Mouse (Mus musculus) retina, postnatal 1 day (tissue): ENCODE results near the gene Med24.

Source experiments
- DNase-seq: peaks from one replicate; pipeline ENCODE4 v3.0.0-alpha.2; 2012

The Med24 gene

DNA sequence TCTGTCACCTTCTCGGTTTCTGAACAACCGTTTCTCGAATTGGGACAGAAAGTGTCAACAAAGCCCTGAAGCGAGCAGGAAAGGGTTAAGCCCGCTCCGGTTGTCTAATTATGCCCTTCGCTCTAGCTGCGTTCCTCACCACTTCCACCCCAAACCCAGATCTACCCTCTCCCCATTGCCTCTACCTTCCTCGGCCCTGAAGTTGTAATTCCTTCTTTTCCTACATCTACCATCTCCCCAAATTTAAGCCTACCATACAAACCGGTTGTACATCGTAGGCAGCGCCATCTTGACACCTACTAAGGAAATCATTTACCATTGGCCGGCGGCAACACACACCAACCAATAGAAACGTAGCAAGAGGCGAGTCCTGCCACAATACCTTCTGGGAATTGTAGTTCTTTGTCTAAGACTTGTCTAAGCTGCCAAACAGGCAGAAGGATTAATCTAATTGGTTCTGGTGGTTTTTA, at the start of gene Med24:
Med24 (minus strand) TSS at position 317 of the 470 bp plus-strand sequence.
- peak; percentile 97 for DNase-seq

DNA sequence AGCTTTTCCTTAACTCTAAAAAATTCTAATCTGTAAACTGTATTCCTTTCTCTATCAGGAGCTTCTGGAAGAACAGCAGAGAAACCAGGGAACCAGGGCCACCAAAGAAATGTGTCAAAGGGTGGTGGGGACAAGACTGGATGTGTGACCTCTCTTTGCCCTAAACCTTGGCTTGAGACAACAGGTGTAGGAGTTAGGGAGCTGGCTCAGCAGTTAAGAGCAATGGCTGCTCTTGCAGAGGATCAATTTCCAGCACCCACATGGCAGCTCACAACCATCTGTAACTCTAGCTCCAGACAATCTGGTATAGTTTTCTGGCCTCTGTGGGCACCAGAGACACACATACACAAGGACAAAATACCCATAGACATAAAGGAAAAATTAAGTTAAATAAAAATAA, 48.7 kb upstream of the Med24 start:
- DNase-seq = no peak

DNA sequence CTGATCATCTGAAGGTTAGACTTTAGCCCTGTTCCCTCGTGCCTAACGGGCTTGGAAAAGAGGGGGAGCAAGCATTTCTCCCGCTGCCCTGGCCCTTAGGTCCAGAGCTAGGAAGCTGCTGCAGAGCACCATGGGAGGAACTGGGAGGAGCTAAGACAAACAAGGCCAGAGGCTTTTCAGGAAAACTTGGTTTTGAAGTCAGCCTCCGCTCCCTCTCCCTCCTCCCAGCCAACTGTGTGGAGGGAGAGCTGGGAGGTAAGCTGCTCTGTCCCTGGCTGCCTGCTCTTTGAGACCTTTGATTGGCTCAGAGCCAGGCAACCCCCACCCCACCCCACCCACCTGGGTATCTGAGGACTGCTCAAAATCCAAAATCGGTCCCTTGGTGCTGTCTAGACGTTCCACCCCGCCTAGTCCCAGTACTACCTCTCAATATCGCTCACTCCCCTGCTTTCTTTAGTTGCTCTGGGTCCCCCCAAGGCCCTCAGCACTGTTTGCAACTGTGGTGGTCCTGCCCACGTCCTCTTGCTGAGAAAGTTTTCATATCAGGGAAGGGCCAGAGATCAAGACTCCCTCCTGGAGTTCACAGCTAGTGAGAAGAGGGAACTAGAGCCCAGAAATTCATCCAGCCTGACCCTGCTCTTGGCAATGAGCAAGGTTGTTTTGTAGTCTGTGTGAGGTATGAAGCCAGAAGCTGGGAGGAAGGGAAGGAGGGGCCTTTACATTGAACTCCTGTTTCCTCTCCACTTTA, 47.8 kb upstream of the Med24 start:
- peak; percentile 66 for DNase-seq

DNA sequence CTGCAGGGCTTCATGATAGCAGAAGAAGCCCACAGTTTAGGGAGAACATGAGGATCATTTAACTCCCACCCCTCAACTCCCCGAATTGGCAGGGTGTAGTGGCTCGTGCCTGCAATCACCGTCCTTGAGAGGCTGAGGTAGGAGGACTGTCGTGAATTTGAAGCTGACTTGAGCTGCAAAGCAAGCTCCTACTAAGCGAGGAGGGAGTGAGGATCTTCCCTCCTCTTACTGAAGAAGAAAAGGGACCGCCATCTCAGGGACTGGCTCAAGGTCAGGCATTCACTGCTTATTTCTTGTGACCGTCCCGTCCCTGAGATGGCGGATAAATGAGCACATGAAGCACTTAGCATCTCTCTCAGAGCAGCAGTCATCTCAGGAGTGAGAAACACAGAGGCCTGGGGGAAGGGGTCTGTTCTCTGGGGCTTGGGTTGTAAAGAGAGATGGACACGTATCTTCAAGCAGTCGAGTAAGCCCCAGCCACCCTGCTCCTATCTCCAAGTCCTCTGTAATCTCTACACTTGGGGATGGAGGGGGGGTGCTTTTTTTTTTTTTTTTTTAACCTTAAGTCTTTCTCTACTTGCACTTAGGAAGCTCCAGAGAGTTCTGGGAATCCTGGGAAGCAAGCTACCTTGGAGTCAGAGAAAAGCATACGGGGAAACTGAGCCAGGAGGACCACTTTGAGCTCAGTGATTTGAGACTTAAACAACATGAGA, 47.0 kb upstream of the Med24 start:
- DNase-seq = no peak

DNA sequence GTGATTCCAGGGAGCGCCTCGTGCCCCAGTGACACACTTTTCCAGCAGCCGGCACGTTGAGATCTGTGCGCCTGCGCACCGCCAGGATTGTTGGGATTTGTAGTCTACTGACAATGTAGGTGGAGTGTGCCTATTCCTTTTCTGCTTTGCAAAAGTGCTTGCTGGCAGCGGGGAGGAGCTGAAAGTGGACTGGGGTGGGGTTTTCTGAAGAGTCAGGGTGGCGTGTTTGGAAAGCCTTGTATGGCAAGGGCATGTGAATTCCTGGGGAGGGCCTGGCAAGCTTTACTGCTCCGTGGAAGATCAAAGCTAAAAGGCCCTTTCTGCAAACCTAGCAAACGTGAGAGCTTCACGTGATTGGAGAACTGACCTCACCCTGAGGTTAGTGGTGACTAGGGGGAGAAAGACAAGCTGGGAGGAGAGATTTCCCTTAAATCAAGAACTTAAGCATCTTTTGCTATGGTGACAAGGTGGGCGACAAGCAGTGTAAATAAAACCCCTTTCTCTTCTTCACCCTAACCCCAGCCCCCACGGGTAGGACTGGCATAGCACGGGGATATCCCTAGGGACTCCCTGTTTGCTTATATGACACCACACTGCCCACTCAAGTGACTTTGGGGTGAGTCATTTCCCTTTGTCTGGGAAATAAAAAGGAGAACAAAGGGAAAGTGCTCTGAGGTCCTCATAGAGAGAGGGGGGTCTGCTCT, 46.3 kb upstream of the Med24 start:
- DNase-seq = peak; percentile 98

DNA sequence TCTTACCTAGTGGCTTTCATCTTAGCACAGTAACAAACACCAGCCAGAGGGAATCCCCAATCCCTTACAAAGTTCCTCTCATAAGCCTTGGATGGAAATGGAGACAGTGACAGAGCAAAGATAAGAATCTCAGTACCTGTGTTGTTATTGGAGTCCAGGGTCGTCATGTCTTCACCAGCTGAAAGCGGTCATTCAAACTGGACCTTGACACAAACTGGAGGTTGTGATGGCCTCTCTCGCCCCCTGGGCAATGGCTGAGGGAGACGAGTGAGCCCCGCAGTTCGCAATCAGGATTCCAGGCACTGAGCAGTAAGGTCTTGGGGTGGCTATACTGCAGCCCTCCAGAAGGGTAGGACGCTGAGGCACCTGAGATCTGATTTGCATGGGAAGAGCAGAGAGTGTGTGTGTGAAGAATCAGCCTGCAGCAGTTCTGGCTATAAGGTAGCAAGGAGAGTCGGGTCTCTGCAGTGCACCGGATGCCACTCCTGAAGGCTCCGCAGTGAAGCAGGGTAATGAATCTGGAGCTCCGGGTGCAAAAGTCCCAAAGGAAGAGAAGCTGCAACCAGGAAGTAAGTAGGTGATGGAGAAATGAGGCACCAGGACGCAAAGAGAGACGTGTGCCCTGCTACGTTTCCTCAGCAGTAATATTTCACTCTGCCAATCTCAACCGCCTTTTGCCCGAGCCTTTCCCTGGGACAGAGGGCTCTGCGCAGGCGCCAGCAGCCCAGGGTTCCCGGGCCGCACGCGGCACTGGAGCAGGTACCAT, 45.5 kb upstream of the Med24 start, which contains the start of gene Nr1d1:
Nr1d1 (minus strand) TSS at position 752 of the 766 bp plus-strand sequence.
- DNase-seq = no peak

DNA sequence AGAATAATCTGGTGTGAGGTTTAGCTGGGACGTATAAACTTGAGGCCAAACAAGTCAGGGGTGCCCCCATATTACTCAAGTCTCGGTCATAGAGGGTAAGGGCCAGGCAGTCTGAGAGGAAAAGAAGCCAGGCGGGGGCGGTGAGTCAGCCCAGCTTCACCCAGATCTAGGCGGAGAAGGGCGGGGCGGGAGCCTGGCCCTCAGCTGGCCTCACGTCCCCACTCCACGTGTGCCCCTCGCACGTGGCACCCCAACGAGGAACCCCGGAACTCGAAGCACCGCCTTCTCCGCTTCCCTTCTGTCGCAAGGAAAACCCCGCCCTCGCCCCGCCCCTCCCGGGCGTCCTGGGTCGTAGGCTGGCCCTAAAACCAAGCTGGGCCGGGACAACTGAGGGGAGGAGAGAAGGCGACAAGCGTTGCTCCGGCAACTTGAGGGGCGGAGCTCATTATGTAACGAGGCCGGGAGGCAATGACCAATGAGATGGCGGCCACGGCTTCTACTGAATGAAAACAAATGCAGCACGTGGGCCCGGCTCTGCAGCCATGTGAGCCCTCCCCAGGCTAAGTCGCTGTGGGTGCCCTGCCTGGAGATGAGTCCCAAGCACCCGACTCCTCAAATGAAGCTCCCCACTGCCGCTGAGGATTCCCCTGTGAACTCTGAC, 44.5 kb upstream of the Med24 start:
- peak; percentile 99 for DNase-seq

DNA sequence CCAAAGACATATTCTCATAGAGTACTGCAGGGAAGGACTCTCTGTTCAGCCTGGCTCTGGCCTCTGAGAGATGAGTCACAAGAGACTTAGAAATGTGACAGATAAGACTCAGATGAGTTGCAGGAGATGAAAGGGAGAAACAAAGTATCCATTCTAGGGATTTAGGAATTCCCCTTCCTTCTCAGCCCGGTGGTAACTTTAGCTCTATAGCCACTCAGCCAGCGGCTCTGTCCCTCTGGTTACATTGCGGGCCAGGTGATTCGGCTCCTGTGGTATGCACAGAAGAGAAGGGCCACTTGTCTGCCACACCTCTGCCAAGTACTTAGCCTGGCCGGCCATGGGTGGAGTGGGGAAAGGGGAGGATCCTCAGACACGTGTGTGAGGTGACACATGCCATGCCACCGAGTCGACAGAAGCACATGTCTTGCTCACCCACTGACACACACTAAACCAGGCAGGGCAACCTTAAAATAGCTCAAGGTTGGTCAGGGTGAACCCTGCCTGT, 43.5 kb upstream of the Med24 start:
- DNase-seq = no peak

DNA sequence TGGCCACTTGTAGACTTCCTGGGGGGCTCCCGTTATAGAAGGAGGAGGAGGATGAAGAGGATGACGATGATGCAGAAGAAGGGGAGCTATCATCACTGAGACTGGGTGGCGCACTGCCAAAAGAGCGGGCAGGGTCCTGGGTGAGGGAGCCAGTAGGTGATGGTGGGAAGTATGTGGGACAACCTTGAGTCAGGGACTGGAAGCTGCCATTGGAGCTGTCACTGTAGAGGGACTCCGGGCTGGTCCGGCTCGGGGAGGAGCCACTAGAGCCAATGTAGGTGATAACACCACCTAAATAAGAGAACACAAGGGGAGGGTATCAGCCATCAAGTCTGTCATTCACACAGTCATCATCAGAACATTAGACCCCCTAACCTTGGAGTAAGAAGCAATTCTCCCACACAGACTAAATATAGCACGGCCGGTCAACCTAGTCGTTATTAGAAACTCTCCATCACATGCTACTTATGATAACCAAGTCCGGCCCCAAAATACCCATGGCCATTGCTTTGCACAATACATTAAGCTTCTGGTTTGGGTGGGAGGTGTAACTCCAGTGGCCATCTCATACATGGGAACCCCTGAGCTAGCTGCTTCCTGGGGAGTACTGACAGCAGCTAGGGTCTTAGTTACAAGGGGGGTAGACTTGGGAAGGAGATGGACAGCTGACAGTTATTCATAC, 42.8 kb upstream of the Med24 start:
- no peak for DNase-seq

DNA sequence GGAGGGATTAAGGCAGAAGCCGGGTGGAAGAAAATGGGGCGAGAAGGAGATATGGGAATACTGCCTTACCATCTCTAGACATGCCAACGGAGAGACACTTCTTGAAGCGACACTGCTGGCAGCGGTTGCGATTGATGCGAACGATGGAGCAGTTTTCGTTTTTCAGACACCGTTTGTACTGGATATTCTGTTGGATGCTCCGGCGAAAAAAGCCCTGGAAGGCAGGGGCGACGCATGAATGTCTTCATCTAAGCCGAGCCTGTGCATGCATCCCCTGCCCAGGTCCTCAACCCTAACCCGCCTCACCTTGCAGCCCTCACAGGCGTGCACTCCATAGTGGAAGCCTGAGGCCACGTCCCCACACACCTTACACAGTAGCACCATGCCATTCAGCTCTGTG, 41.9 kb upstream of the Med24 start:
- no peak for DNase-seq

DNA sequence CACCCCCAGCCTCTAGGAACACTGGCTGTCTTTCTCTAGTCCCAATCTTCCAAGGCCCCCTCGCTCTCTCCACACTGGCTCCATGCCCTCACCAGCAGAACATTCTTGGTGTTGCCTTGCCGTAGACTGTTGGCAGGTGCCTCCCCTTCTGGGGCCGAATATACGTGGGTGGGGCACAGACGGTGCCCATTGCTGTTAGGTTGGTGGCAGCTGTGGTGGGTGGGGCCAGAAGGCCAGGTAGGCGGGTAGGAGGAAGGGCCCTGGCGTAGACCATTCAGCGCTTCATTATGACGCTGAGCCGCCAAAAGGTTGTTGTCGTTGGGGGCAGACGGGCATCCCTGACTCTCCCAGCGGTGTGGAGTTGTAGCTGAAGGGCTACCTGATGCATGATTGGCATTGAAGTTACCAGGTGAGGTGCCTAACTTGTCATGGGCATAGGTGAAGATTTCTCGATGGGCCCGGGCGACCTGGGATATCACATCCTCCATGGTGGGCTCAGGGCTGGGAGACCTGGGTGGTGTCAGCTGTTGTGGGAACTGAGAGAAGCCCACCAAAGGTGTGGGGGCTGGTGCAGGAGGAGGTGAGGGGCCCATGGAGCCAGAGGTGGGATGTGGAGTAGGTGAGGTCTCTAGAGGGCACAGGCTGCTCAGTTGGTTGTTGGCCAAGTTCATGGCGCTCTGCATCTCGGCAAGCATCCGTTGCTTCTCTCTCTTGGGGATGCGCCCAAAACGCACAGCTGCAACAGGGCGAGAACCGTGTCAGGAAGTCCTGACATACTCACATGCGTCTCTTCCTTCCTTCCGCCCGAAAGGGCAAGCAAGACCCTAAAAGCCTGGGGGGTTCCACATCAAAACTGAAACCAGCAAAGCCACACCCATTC, 41.1 kb upstream of the Med24 start:
- DNase-seq = no peak

DNA sequence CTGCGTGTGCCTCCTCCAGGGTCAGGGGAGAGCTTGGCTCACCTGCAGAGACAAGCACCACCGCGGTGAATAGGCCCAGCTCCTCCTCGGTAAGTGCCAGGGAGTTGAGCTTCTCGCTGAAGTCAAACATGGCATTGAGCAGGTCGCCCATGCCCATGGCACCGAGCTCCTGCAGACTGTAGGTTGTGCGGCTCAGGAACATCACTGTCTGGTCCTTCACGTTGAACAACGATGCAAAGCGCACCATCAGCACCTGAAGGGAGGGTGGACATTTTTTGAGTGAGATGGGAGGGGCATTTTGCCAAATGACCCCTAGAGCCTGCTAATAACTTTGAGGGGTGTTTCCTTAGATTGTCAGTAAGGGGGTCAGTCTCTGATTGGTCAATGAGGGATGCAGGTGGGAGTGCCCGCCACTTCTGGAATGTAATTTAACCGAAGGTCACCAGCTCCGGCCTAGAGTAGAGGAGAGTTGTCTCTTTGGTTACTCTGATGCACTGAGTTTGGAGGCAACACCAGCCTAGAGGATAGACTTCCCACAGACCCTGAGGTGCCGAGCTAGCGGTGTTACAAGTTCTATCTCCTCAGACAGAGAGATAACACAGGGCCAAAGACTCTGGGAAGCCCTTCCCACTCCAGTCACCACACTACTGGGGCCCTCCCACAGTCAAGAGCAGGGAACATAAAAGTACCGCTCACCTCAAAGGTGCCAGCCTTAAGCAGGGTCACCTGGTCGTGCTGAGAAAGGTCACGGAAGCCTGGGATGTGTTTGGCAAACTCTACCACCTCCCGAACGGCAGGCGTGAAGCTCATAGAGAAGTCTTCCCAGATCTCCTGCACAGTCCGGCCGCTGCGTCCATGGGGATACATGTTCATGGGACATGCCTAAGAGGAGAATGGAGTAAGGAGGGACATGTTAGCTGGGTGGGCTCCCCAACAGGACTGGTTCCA, 40.0 kb upstream of the Med24 start:
- no peak for DNase-seq

DNA sequence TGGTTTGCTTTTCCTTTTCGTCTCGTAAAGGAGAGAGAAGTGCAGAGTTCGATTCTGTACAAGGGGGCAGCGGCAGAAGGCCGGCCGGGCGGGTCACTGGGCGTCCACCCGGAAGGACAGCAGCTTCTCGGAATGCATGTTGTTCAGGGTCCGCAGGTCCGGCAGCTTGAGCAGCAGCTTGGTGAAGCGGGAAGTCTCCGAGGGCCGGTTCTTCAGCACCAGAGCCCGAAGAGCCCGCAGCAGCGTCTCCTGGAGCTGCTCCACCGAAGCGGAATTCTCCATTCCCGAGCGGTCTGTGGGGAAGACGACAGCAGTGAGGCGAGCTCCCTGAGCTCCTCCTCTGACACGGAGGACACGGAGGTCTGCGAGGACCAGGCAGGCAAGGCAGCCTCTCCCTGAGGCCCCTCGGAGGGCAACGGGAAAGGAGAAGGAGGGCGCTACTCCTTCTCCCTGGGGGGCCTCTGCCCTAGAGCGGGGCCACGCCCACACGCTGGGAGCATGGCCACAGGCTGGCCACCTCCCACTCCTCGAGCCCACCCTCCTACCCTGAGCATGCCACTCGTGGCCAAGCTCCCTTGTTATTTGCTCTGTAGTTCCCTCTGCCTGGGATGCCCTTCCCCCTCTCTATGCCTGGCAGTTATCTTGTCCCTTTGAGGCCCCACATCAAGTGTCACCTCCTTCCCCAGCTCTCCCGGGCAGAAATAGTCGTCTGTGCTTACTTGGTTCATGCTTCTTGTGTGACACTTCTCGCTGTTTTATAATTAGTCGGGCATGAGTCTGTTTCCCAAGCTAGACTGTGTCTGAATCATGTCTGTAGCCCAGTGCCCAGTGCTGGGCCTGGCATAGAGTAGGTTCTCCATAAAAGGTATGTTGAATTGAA, 39.1 kb upstream of the Med24 start:
- DNase-seq = peak; percentile 70

DNA sequence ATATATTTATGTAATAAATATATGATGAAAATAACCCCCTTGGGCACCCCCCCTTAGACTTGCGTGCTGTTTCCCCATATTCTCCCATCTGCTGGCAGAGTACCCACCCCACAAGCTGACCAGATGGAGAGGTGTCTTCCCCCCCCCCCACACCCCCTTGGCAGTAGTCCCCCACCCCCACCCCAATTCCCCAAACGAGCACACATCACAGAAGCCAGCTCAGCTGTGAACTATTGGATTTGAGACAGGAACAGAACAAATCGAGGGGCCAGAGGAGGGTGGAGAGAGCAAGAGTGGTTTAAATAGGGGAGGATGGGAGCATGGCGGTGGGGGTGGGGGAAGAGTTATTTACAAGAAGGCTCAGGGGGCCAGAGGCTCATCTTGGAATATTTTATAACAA, 38.5 kb upstream of the Med24 start:
- DNase-seq = peak; percentile 54

DNA sequence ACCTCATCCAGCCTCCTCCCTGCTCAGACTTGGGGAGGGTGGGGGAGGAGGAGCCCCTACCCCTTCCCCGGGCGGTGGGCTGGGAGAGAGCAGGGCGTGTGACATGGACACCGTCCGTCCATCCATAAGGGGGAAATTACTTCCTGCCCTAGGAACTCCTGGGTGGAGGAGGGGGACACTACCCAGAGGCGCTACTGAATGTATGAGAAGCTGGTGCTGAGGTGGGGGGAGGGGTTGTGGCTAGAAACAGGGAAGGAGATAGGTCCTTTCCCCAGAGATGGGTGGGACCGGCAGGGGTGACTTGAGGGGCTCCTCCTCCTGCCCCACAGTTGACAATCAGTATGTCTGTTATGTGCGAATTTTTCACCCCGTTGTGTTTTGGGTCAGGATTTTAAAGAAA, 38.0 kb upstream of the Med24 start:
- DNase-seq = peak; percentile 89

DNA sequence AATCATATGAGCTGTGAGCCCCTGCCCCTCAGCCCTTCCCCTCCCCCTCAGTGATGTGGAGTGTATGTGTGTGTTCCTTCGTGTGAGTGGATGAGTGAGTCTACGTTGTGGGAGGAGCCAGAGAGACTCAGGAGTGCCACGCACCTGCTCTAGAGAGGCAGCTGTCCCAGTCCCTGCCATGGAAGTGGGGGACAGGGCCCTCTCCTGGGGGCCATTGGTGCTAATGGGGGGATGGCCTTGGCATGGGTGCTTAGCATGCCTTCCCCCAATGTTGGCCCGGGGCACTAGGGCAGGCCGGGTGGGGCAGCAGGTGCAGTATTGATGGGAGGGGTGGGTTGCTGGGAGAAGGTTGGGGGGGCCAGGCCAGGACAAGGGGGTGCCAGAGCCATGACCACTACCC, 37.6 kb upstream of the Med24 start:
- DNase-seq = peak; percentile 70

DNA sequence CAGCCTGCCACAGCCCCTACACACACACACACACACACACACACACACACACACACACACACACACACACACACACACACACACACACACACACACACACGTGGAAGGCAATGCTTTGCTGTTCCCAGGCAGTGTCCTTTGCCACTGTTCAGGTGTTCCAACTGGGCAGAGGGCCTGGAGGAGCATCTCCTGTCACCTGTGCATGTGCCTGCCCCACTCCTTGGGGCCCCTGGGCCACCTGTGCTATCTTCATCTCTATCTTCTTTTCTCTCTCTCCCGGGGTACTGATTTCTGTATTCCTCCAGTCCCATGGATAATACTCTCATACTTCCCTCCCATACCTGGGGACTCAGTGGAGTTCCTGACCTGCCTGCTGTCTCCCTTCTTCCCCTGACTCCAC, 37.1 kb upstream of the Med24 start:
- DNase-seq = no peak
